Mouse (Mus musculus): ENCODE measurements around the gene Gcn1l1.
"Not testable (repeated sequence)": the region's sequence is repeated elsewhere in the genome, so short reads cannot be mapped to it uniquely, and the experiment has no call there.

Gcn1l1 gene

GRCm38 (mm10) chr5:115559237-115560101, 5.6 kb upstream of the Gcn1l1 start, which contains the start of gene Rplp0:
Gene Rplp0, plus strand, starts transcription at chr5:115559467.
- in situ Hi-C loops (cut with MboI, MseI) = no loop called here

DNA sequence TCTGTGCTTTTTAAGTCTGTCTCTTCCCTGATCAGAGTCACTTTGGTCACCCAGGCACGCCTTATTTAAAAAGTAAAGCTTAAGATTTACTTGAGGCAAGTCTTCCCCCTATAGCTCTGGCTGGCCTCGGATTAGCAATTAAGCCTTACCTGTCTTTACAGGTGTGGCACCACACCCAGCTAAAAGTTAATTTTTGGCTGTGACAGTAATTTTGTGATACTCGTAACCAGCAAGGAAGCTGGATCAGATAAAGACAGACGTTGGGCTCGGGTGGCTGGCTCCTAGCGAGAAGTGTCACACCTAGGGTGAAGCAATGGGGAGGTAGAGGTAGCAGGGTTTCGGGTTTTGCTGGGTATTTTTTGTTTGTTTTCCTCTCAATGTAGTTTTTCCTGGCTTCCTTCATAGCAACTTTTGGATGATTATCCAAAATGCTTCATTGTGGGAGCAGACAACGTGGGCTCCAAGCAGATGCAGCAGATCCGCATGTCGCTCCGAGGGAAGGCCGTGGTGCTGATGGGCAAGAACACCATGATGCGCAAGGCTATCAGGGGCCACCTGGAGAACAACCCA, 4.6 kb upstream of the Gcn1l1 start:
- in situ Hi-C loops (cut with MboI, MseI) = no loop called here

DNA sequence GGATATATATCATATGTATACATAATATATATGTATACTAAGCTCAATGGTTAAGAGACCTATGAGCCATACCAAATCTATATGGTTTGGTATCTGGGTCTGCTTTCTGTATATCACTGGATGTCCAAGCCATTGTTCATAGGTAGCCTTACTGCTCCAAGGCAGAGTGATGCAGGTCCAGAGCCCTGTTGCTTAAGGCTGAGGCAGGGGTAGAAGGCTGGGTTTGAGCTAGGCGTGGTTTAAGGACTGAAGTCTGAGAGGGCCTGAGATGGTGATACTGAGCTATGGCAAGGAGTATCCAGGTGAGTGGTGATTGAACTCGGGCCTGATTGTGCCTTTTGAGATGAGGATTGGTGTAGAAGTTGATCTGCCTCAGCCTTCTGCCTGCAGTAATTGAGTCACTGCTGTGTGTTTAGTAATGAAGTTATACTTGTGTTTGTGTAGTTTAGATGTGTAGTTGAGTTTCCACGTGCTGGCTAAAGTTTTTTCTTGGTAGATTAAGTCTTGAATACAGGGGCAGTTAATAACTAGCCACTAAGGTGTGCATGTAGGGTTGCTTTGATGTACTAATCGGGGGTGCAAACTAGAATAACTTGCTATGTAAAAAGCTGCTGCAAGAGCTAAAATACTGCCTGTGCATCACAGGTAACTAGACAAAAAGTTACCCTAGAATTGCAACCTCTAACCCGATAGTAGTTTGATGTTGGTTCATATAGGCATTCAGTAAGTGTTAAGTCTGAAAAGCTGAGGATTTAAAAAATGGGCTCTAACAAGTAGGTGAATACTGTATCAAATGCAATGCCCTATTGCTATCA, 1.1 kb upstream of the Gcn1l1 start:
- in situ Hi-C loops (cut with MboI, MseI) = no loop called here

GRCm38 (mm10) chr5:115565403-115565802, 349 bp downstream of the Gcn1l1 start:
- in situ Hi-C loops (cut with MboI, MseI) = no loop called here

DNA sequence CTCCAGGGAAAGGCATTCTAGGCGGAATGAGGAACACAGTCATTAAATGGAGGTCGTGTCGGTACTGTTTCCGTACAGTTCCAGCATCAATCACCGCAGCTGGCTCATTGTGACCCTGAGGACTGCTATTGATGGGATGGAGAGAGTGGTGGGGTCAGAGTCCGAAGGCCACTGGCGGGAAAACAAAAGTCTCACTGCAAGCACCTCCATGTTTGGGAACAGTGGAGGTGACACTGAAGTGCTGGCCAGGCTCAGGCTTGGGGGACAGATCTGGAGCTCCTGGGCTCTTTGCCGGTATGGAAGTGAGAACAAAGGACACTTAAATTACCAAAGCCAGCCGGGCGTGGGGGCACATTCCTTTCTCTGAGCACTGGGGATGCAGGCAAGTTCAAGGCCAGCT, 3.6 kb downstream of the Gcn1l1 start:
- in situ Hi-C loops (cut with MboI, MseI) = no loop called here

- in situ Hi-C loops (cut with MboI, MseI) = no loop called here
Observed at GRCm38 (mm10) chr5:115569308-115569707, 4.3 kb downstream of the Gcn1l1 start.

GRCm38 (mm10) chr5:115569721-115570120, 4.7 kb downstream of the Gcn1l1 start:
- in situ Hi-C loops (cut with MboI, MseI) = no loop called here

GRCm38 (mm10) chr5:115571086-115571485, 6.0 kb downstream of the Gcn1l1 start:
- in situ Hi-C loops (cut with MboI, MseI) = no loop called here

GRCm38 (mm10) chr5:115572679-115573535, 7.9 kb downstream of the Gcn1l1 start:
- in situ Hi-C loops (cut with MboI, MseI) = no loop called here

DNA sequence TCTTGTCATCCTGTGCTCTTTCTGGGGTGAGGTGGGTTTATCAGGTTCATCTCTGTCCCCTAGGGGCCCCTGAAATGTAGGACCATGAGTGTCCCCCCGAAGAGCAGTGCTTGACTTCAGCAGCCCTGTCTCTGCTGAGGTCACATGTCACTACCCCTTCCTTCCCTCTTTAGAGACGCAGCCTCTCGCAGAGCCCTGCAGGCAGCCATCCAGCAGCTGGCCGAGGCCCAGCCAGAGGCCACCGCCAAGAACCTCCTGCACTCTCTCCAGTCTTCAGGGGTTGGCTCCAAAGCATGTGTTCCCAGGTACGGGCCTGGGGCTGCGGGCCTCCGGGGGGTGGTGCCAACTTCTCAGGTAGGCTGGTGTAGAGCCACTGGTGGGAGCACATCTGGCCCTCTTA, 9.9 kb downstream of the Gcn1l1 start:
- in situ Hi-C loops (cut with MboI, MseI) = no loop called here

- in situ Hi-C loops (cut with MboI, MseI) = not testable (repeated sequence)
Observed at GRCm38 (mm10) chr5:115577686-115578085, 12.6 kb downstream of the Gcn1l1 start.

DNA sequence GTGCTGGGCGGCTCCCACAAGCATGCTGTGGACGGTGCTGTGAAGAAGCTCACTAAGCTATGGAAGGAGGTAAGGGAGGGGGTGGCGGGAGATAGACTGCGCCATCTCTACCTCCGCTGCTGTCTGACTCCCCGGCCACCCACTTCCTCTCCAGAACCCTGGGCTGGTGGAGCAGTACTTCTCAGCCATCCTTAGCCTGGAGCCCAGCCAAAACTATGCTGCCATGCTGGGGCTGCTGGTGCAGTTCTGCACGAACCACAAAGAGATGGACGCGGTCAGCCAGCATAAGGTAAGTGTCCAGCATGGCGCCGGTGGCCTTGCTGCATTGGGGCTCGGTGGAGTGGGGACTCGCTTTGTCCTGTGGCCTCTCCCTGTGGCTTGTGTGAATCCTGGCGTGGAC, 13.9 kb downstream of the Gcn1l1 start:
- in situ Hi-C loops (cut with MboI, MseI) = no loop called here

GRCm38 (mm10) chr5:115579363-115579762, 14.3 kb downstream of the Gcn1l1 start:
- in situ Hi-C loops (cut with MboI, MseI) = no loop called here

DNA sequence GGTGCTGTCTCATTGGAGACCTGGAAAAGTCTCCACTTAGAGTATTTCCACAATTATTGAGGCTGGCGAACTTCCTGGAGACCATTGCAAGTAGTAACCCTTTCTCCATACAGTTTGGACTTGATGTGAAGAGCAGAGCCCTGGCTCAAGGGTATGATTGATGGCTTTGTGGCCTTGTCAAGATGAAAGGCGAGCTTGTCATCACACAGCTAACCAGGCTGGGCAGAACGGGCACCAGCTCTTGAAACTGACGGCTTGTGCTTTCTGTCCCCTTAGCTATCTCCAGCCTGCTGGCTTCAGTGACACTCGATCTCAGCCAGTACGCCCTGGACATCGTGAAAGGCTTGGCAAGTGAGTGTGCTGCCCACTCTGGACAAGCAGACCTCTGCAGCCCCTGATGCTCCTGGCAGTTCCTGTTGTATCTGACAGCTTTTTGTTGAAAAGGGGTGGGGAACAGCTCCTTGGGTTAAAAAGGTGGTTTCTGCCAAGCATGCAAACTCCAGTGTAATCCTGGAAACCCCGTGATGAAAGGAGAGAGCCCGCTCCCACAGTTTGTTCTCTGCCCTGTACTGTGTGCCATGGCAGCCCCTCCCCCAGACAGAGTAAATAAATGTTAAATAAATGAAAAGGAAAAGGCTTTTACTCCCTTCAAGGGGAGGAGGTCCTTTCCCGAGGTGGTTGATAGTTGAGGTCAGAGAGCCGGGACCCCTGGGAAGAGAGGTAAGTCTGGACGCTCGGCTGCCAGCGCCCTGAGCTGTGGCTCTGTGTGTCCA, 15.4 kb downstream of the Gcn1l1 start:
- in situ Hi-C loops (cut with MboI, MseI) = no loop called here

DNA sequence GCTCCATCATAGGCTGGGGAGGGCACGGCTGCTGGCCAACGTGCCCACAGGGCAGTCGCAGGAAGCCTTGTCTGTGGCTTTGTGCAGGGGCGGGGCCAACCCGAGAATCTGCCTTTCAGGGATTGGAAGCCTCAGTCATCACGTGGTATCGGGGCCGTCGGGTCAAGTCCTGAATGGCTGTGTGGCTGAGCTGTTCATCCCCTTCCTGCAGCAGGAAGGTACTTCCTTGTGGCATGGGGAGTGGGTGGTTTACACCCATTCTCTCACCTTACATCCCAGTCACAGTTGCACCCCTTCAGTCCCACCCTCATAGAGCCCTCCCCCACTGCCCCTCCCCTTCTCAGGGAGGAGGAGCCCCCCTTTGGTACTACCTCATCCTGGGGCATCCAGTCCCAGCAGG, 16.6 kb downstream of the Gcn1l1 start:
- in situ Hi-C loops (cut with MboI, MseI) = no loop called here

GRCm38 (mm10) chr5:115585616-115586015, 20.6 kb downstream of the Gcn1l1 start:
- in situ Hi-C loops (cut with MboI, MseI) = no loop called here

- in situ Hi-C loops (cut with MboI, MseI) = no loop called here
Observed at GRCm38 (mm10) chr5:115586166-115586565, 21.1 kb downstream of the Gcn1l1 start.

GRCm38 (mm10) chr5:115586780-115587179, 21.7 kb downstream of the Gcn1l1 start:
- in situ Hi-C loops (cut with MboI, MseI) = no loop called here

DNA sequence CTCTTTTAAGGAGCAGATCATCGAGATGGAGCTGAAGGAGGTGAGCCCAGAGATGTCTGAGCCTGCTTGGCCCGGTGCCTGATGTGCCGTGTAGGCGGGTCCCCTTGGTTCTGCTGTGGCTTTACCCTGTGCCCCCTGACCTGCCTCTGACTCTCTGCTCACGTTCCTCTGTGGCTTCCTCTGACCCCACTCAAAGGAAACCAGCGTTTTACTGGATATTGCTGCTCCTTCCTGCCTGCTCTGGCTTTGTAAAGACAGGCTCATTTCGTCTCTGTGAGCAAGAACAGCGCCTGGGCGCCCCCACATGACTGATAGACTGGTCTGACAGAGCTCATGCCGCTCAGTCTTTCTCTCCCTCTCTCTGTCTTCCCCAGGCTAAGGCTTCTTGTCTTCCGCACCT, 26.0 kb downstream of the Gcn1l1 start:
- in situ Hi-C loops (cut with MboI, MseI) = no loop called here

DNA sequence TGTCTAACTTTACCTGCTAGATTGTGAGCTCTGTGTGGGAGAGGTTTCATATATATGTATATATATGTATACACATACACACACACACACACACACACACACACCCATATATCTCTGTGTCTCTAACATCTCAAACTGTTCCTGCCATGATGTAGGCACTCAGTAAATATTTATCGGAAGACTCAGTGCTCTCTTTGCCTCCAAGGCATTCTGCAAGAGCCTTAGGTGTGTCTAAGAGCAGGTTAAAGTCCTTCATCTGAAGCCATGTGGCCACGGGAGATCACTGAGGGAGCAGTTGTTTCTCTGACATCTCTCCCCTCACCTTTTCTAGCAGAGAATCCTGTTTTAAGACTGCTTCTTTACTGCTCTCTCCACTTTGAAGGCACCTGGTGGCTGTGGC, 26.5 kb downstream of the Gcn1l1 start:
- in situ Hi-C loops (cut with MboI, MseI) = no loop called here

DNA sequence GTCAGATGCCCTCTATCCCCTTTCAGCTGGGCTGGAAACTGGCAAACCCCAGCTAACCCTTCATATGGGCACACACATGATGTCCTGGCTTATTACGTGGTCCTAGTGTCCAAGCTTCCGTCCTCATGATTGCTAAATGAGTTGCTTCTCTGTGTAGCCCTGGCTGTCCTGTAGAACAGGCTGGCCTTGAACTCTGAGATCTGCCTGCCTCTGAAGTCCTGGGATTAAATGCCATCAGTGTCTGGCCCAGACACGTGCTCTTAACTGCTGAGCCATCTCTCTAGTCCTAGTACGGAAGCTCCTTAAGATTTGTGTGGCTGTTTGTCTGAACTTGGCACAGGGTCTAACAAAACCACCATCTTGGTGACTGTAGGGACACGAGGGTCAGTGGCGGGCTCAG, 38.5 kb downstream of the Gcn1l1 start:
- in situ Hi-C loops (cut with MboI, MseI) = no loop called here

Data from T-helper 1 cell (primary cell).